Mouse (Mus musculus): ENCODE results near the gene Ofd1. TPM values are rescaled to one million over a fixed set of nuclear protein-coding genes. Genes with fewer than 3 reads are reported as not detected.

Gene Ofd1
- polyA plus RNA-seq, 2 experiments = 1.5 to 1.9 TPM

GRCm38 (mm10) chrX:166376681-166377328, 63.7 kb downstream of the Ofd1 start:
- no peak for TF ChIP-seq CTCF (IDR thresholded peaks at IDR 0.05; ENCODE audit: low read depth)
- TF ChIP-seq EP300 (IDR thresholded peaks at IDR 0.05; ENCODE audit: low read depth) = no peak
- H3K9me3 ChIP-seq (ENCODE audit: control insufficient read depth, low read length) = no peaks in the 10 kb centered on the region
- H3K4me2 ChIP-seq (ENCODE audit: low read depth) = no peak overlapping the region
- no peaks in the 10 kb centered on the region for H3K36me3 ChIP-seq (replicated peaks; ENCODE audit: control insufficient read depth, insufficient read depth, low read depth)
- H3K9ac ChIP-seq (replicated peaks) = no peak overlapping the region
- H3K27me3 ChIP-seq (ENCODE audit: control insufficient read depth, insufficient read depth, low read length) = no peaks in the 10 kb centered on the region
- H3K4me3 ChIP-seq (ENCODE audit: insufficient read depth in 1 of 2, low read depth in 2 of 2, low read length in 2 of 2) = no peak overlapping the region
- no peak for DNase-seq (ENCODE audit: low read depth in 3 of 3, low spot score in 3 of 3)
- no peak for ATAC-seq (ENCODE audit: insufficient read depth)
- WGBS (ENCODE audit: insufficient replicate concordance) = 28% methylated on average over 9 of the region's 9 CpGs
- no peak overlapping the region for H3K27ac ChIP-seq
- H3K4me1 ChIP-seq (replicated peaks; ENCODE audit: control insufficient read depth in 2 of 2, insufficient read depth in 2 of 2, low read length in 1 of 2) = no peaks in the 10 kb centered on the region

- ATAC-seq (ENCODE audit: insufficient read depth) = no peak
- TF ChIP-seq CTCF (IDR thresholded peaks at IDR 0.05; ENCODE audit: low read depth) (no peak), EP300 (IDR thresholded peaks at IDR 0.05; ENCODE audit: low read depth) (no peak)
- Histone ChIP-seq H3K27me3 (ENCODE audit: control insufficient read depth, insufficient read depth, low read length) (no peaks in the 10 kb centered on the region), H3K4me1 (replicated peaks; ENCODE audit: control insufficient read depth in 2 of 2, insufficient read depth in 2 of 2, low read length in 1 of 2) (no peaks in the 10 kb centered on the region), H3K4me3 (ENCODE audit: insufficient read depth in 1 of 2, low read depth in 2 of 2, low read length in 2 of 2) (no peak overlapping the region), H3K9ac (replicated peaks) (no peak overlapping the region), H3K9me3 (ENCODE audit: control insufficient read depth, low read length) (no peaks in the 10 kb centered on the region), H3K4me2 (ENCODE audit: low read depth) (no peak overlapping the region), H3K27ac (no peak overlapping the region), H3K36me3 (replicated peaks; ENCODE audit: control insufficient read depth, insufficient read depth, low read depth) (no peaks in the 10 kb centered on the region)
- 67% methylated on average over 8 of the region's 8 CpGs for WGBS (ENCODE audit: insufficient replicate concordance)
- DNase-seq (ENCODE audit: low read depth in 3 of 3, low spot score in 3 of 3) = no peak
These were observed 74.9 kb downstream of the Ofd1 start for GRCm38 (mm10) chrX:166365458-166366213.

GRCm38 (mm10) chrX:166360455-166360854, 80.0 kb downstream of the Ofd1 start:
- no peak for TF ChIP-seq EP300 (IDR thresholded peaks at IDR 0.05; ENCODE audit: low read depth)
- no peak for TF ChIP-seq CTCF (IDR thresholded peaks at IDR 0.05; ENCODE audit: low read depth)
- Histone ChIP-seq H3K27ac (no peak overlapping the region), H3K4me3 (ENCODE audit: insufficient read depth in 1 of 2, low read depth in 2 of 2, low read length in 2 of 2) (no peak overlapping the region), H3K4me1 (replicated peaks; ENCODE audit: control insufficient read depth in 2 of 2, insufficient read depth in 2 of 2, low read length in 1 of 2) (no peaks in the 10 kb centered on the region), H3K9me3 (ENCODE audit: control insufficient read depth, low read length) (no peaks in the 10 kb centered on the region), H3K27me3 (ENCODE audit: control insufficient read depth, insufficient read depth, low read length) (no peaks in the 10 kb centered on the region; the same call in 1 of the 2 replicates), H3K4me2 (ENCODE audit: low read depth) (no peak overlapping the region), H3K9ac (replicated peaks) (no peak overlapping the region), H3K36me3 (replicated peaks; ENCODE audit: control insufficient read depth, insufficient read depth, low read depth) (no peaks in the 10 kb centered on the region)
- DNase-seq (ENCODE audit: low read depth in 3 of 3, low spot score in 3 of 3) = no peak
- ATAC-seq (ENCODE audit: insufficient read depth) = no peak
- 44% methylated on average over 4 of the region's 4 CpGs for WGBS (ENCODE audit: insufficient replicate concordance)

GRCm38 (mm10) chrX:166359927-166360440, 80.5 kb downstream of the Ofd1 start:
- 51% methylated on average over 2 of the region's 2 CpGs for WGBS (ENCODE audit: insufficient replicate concordance)
- no peak overlapping the region for H3K4me2 ChIP-seq (ENCODE audit: low read depth)
- H3K9me3 ChIP-seq (ENCODE audit: control insufficient read depth, low read length) = no peaks in the 10 kb centered on the region
- H3K4me1 ChIP-seq (replicated peaks; ENCODE audit: control insufficient read depth in 2 of 2, insufficient read depth in 2 of 2, low read length in 1 of 2) = no peaks in the 10 kb centered on the region
- TF ChIP-seq EP300 (IDR thresholded peaks at IDR 0.05; ENCODE audit: low read depth) (no peak), CTCF (IDR thresholded peaks at IDR 0.05; ENCODE audit: low read depth) (no peak)
- DNase-seq (ENCODE audit: low read depth in 3 of 3, low spot score in 3 of 3) = no peak
- H3K27ac ChIP-seq = no peak overlapping the region
- H3K9ac ChIP-seq (replicated peaks) = no peak overlapping the region
- no peaks in the 10 kb centered on the region; the same call in 1 of the 2 replicates for H3K27me3 ChIP-seq (ENCODE audit: control insufficient read depth, insufficient read depth, low read length)
- no peak for ATAC-seq (ENCODE audit: insufficient read depth)
- no peaks in the 10 kb centered on the region for H3K36me3 ChIP-seq (replicated peaks; ENCODE audit: control insufficient read depth, insufficient read depth, low read depth)
- no peak overlapping the region for H3K4me3 ChIP-seq (ENCODE audit: insufficient read depth in 1 of 2, low read depth in 2 of 2, low read length in 2 of 2)

GRCm38 (mm10) chrX:166358955-166359354, 81.5 kb downstream of the Ofd1 start:
- Histone ChIP-seq H3K4me3 (ENCODE audit: insufficient read depth in 1 of 2, low read depth in 2 of 2, low read length in 2 of 2) (no peak overlapping the region), H3K27ac (no peak overlapping the region), H3K9ac (replicated peaks) (no peak overlapping the region), H3K4me2 (ENCODE audit: low read depth) (no peak overlapping the region), H3K9me3 (ENCODE audit: control insufficient read depth, low read length) (no peaks in the 10 kb centered on the region), H3K27me3 (ENCODE audit: control insufficient read depth, insufficient read depth, low read length) (no peaks in the 10 kb centered on the region; the same call in 1 of the 2 replicates), H3K36me3 (replicated peaks; ENCODE audit: control insufficient read depth, insufficient read depth, low read depth) (no peaks in the 10 kb centered on the region), H3K4me1 (replicated peaks; ENCODE audit: control insufficient read depth in 2 of 2, insufficient read depth in 2 of 2, low read length in 1 of 2) (no peaks in the 10 kb centered on the region)
- WGBS (ENCODE audit: insufficient replicate concordance) = 23% methylated on average over 2 of the region's 2 CpGs
- TF ChIP-seq EP300 (IDR thresholded peaks at IDR 0.05; ENCODE audit: low read depth) (no peak), CTCF (IDR thresholded peaks at IDR 0.05; ENCODE audit: low read depth) (no peak)
- ATAC-seq (ENCODE audit: insufficient read depth) (no peak), DNase-seq (ENCODE audit: low read depth in 3 of 3, low spot score in 3 of 3) (no peak)

All from liver, embryonic 14.5 days (tissue).